8 mouse cellular contexts compared by ENCODE assay signal in the genomic region with DNA sequence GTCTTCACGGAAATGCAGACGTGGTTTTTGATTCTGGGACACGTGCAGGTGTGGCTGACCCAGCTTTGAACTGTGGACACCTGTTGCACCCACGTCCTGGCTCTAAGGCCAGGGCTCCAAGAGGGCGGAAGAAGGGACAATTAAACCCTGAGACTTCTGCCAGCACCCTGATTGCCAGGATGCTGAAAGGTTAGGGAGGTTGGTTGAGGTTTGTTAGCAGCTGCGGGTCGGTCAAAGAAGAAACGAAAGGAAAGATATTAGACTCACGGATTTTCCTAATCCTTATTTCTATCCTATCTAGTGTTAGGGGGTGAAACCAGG. TPM values are rescaled to one million over a fixed set of nuclear protein-coding genes. Genes with fewer than 3 reads are reported as not detected.
DNase-seq lines count a peak whose midpoint lies in the region; ATAC-seq and TF ChIP-seq lines count a peak whose summit lies in the region.

No protein-coding gene starts in this region.

- no peak for ATAC-seq in frontal cortex, adult (ENCODE audit: low TSS enrichment)

- H3K79me2 ChIP-seq in macrophage (ENCODE audit: inconsistent target) = peaks cover 25% of the 10 kb centered on the region

- H3K4me3 ChIP-seq in gastrocnemius, adult 2 months = peak overlapping the region; percentile 76
- H3K4me3 ChIP-seq in hindbrain, embryonic 10.5 days = peak overlapping the region; percentile 56
- H3K4me3 ChIP-seq in macrophage (ENCODE audit: inconsistent target) = peak overlapping the region; percentile 32

- H3K4me1 ChIP-seq in hindbrain, embryonic 10.5 days (replicated peaks) = peaks cover 26% of the 10 kb centered on the region

- TF ChIP-seq CTCF in gastrocnemius, adult 2 months (IDR thresholded peaks at IDR 0.05) = no peak

- H3K27ac ChIP-seq in gastrocnemius, adult 2 months = peak overlapping the region; percentile 62; the same call in 1 of the 2 replicates
- no peak overlapping the region for H3K27ac ChIP-seq in hindbrain, embryonic 10.5 days
- H3K27ac ChIP-seq in macrophage = no peak overlapping the region

- H3K36me3 ChIP-seq in hindbrain, embryonic 10.5 days = no peaks in the 10 kb centered on the region
- H3K36me3 ChIP-seq in macrophage (ENCODE audit: inconsistent target) = peaks cover 7% of the 10 kb centered on the region; the same call in 1 of the 2 replicates

- DNase-seq in gastrocnemius, adult 2 months = no peak
- no peak for DNase-seq in gastrocnemius, postnatal 10 days
- peak; percentile 38 to 48 for DNase-seq in B cell, adult 2 months
- DNase-seq in hindbrain, embryonic 10.5 days (ENCODE audit: low spot score) = no peak
- DNase-seq in adrenal gland, postnatal 4 days (ENCODE audit: low spot score in 2 of 2) = no peak
- no peak for DNase-seq in adipocyte (ENCODE audit: low spot score)

- no peaks in the 10 kb centered on the region for H3K9me3 ChIP-seq in hindbrain, embryonic 10.5 days

- intact Hi-C loops in gastrocnemius, adult 2 months (cut with DNase I) = loop anchor here (5.0 kb wide), 1 partner anchor 36 kb away; a partner anchor contains a TSS

- WGBS in hindbrain, embryonic 10.5 days = 32% methylated on average over 9 of the region's 9 CpGs
- WGBS in macrophage (ENCODE audit: missing documents) = 47% methylated on average over 9 of the region's 9 CpGs

- H3K27me3 ChIP-seq in hindbrain, embryonic 10.5 days (ENCODE audit: insufficient read depth, poor library complexity, severe bottlenecking) = peaks cover 78% of the 10 kb centered on the region

RNA-seq across cellular contexts. Expression of a gene that starts 2.0 kb away (rescaled TPM):
- total RNA-seq in gastrocnemius, adult 2 months (2021) = not detected
- under 1 TPM; 0.68 to 0.75 TPM for total RNA-seq in gastrocnemius, postnatal 10 days (2021)
- 0.17 and 0.19 TPM in 2 replicates for polyA plus RNA-seq in hindbrain, embryonic 10.5 days (2016; fragmentation: Nextera tagmentation; extraction: Ambion mirVana)
- total RNA-seq in macrophage (2018; cell fraction: chromatin; rRNA removed) = 1 to 10 TPM in 14 of 26 experiments, under 1 TPM in 6, not detected in 6; 0.62 to 2.6 (median 1.3) TPM
- 1 to 10 TPM in 10 of 26 experiments, under 1 TPM in 16; 0.23 to 2.1 (median 0.84) TPM for total RNA-seq in macrophage (2018; cell fraction: cytosol; rRNA removed)
- 1 to 10 TPM in 16 of 26 experiments, under 1 TPM in 8, not detected in 2; 0.70 to 3.0 (median 1.2) TPM for total RNA-seq in macrophage (2018; cell fraction: nucleus; rRNA removed)
- 0.33 to 0.50 TPM (median 0.48 TPM) in 3 replicates for polyA plus RNA-seq in macrophage (2018)
- 1 to 10 TPM; 6.6 to 9.3 TPM for total RNA-seq in adrenal gland, postnatal 4 days (2021)

RNA-seq across cellular contexts. Expression of a gene that starts 5.5 kb away (rescaled TPM):
- not detected for total RNA-seq in gastrocnemius, adult 2 months (2021)
- total RNA-seq in gastrocnemius, postnatal 10 days (2021) = under 1 TPM; 0.23 to 0.99 TPM
- not detected in 2 replicates for polyA plus RNA-seq in hindbrain, embryonic 10.5 days (2016; fragmentation: Nextera tagmentation; extraction: Ambion mirVana)
- total RNA-seq in macrophage (2018; cell fraction: chromatin; rRNA removed) = 1,000 to 10,000 TPM in 15 of 26 experiments, 100 to 1,000 TPM in 9, 10 to 100 TPM in 2; 27.3 to 2,224 (median 1,287) TPM
- 1,000 to 10,000 TPM in 16 of 26 experiments, 100 to 1,000 TPM in 8, 10 to 100 TPM in 2; 22.6 to 7,596 (median 1,327) TPM for total RNA-seq in macrophage (2018; cell fraction: cytosol; rRNA removed)
- 1,000 to 10,000 TPM in 20 of 26 experiments, 100 to 1,000 TPM in 5, 10 to 100 TPM in 1; 37.9 to 6,771 (median 3,087) TPM for total RNA-seq in macrophage (2018; cell fraction: nucleus; rRNA removed)
- polyA plus RNA-seq in macrophage (2018) = 20.0 to 57.4 TPM (median 38.0 TPM) in 3 replicates
- under 1 TPM; 0.42 to 0.76 TPM for total RNA-seq in adrenal gland, postnatal 4 days (2021)

RNA-seq across cellular contexts. Expression of a gene that starts 8.0 kb away (rescaled TPM):
- total RNA-seq in gastrocnemius, adult 2 months (2021) = 1 to 10 TPM in 1 of 2 experiments, under 1 TPM in 1; 0.67 to 1.2 TPM
- 1 to 10 TPM; 4.6 to 5.3 TPM for total RNA-seq in gastrocnemius, postnatal 10 days (2021)
- 4.8 and 11.9 TPM in 2 replicates for polyA plus RNA-seq in hindbrain, embryonic 10.5 days (2016; fragmentation: Nextera tagmentation; extraction: Ambion mirVana)
- 100 to 1,000 TPM in 3 of 26 experiments, 10 to 100 TPM in 17, 1 to 10 TPM in 6; 7.2 to 129 (median 31.9) TPM for total RNA-seq in macrophage (2018; cell fraction: chromatin; rRNA removed)
- 1,000 to 10,000 TPM in 13 of 26 experiments, 100 to 1,000 TPM in 13; 409 to 1,694 (median 933) TPM for total RNA-seq in macrophage (2018; cell fraction: cytosol; rRNA removed)
- total RNA-seq in macrophage (2018; cell fraction: nucleus; rRNA removed) = 100 to 1,000 TPM in 15 of 26 experiments, 10 to 100 TPM in 11; 34.2 to 556 (median 207) TPM
- 322 to 615 TPM (median 449 TPM) in 3 replicates for polyA plus RNA-seq in macrophage (2018)
- 10 to 100 TPM; 11.0 to 13.5 TPM for total RNA-seq in adrenal gland, postnatal 4 days (2021)

RNA-seq across cellular contexts. Expression of a gene that starts 8.9 kb away (rescaled TPM):
- under 1 TPM in 1 of 2 experiments, not detected in 1; 0.41 TPM for total RNA-seq in gastrocnemius, adult 2 months (2021)
- under 1 TPM in 1 of 2 experiments, not detected in 1; 0.16 TPM for total RNA-seq in gastrocnemius, postnatal 10 days (2021)
- not detected in 2 replicates for polyA plus RNA-seq in hindbrain, embryonic 10.5 days (2016; fragmentation: Nextera tagmentation; extraction: Ambion mirVana)
- 1 to 10 TPM in 3 of 26 experiments, under 1 TPM in 4, not detected in 19; 0.69 to 1.6 (median 0.75) TPM for total RNA-seq in macrophage (2018; cell fraction: chromatin; rRNA removed)
- total RNA-seq in macrophage (2018; cell fraction: cytosol; rRNA removed) = under 1 TPM in 14 of 26 experiments, not detected in 12; 0.10 to 0.65 (median 0.20) TPM
- 1 to 10 TPM in 7 of 26 experiments, under 1 TPM in 12, not detected in 7; 0.39 to 2.6 (median 0.79) TPM for total RNA-seq in macrophage (2018; cell fraction: nucleus; rRNA removed)
- polyA plus RNA-seq in macrophage (2018) = not detected in 3 replicates
- under 1 TPM; 0.73 to 0.78 TPM for total RNA-seq in adrenal gland, postnatal 4 days (2021)

RNA-seq across cellular contexts. Expression of a gene that starts 20.4 kb away (rescaled TPM):
- under 1 TPM in 1 of 2 experiments, not detected in 1; 0.75 TPM for total RNA-seq in gastrocnemius, adult 2 months (2021)
- 1 to 10 TPM; 2.4 to 2.6 TPM for total RNA-seq in gastrocnemius, postnatal 10 days (2021)
- 4.2 and 6.5 TPM in 2 replicates for polyA plus RNA-seq in hindbrain, embryonic 10.5 days (2016; fragmentation: Nextera tagmentation; extraction: Ambion mirVana)
- total RNA-seq in macrophage (2018; cell fraction: chromatin; rRNA removed) = 100 to 1,000 TPM in 11 of 26 experiments, 10 to 100 TPM in 15; 11.5 to 316 (median 77.8) TPM
- total RNA-seq in macrophage (2018; cell fraction: cytosol; rRNA removed) = 1,000 to 10,000 TPM in 13 of 26 experiments, 100 to 1,000 TPM in 13; 164 to 1,883 (median 706) TPM
- total RNA-seq in macrophage (2018; cell fraction: nucleus; rRNA removed) = 100 to 1,000 TPM in 14 of 26 experiments, 10 to 100 TPM in 12; 31.3 to 783 (median 198) TPM
- polyA plus RNA-seq in macrophage (2018) = 231 to 253 TPM (median 243 TPM) in 3 replicates
- total RNA-seq in adrenal gland, postnatal 4 days (2021) = 10 to 100 TPM in 1 of 2 experiments, 1 to 10 TPM in 1; 9.8 to 10.6 TPM

Comparison
In these comparisons a context has a peak if more than half of its experiments do, and no peak if none do; other contexts are left out.
1. DNase-seq: peak in B cell, adult 2 months (2 of 2); none in gastrocnemius, adult 2 months (single experiment), gastrocnemius, postnatal 10 days (single experiment), hindbrain, embryonic 10.5 days (single experiment), adrenal gland, postnatal 4 days (0 of 2) and adipocyte (single experiment).
2. RNA of a gene that starts 2.0 kb away (total RNA-seq): 6.6 to 9.3 TPM in adrenal gland, postnatal 4 days; 0.68 to 0.75 TPM in gastrocnemius, postnatal 10 days and not detected in gastrocnemius, adult 2 months; every median in the first group is over 4 times any median in the second.
3. Peak in every context shown above with its lines, with median percentiles within 50 percentile points of each other: H3K4me3 ChIP-seq.